Mouse (Mus musculus) olfactory bulb, adult 2 months (tissue): ENCODE results near the gene Ccdc14.

Experiments
- CTCF ChIP-seq: fragments of 200-500 bp; IDR thresholded peaks from 2 replicates; pipeline ENCODE4 v1.5.1; 2012; ENCODE audit warnings: low read depth, mild to moderate bottlenecking, low read length, moderate library complexity; ENCODE audit not compliant: insufficient read depth
- POLR2A ChIP-seq: fragments of 200-500 bp; IDR thresholded peaks from 2 replicates; pipeline ENCODE4 v1.6.1; 2012; ENCODE audit warnings: mild to moderate bottlenecking, low read depth, low read length, moderate library complexity; ENCODE audit not compliant: insufficient read depth

GRCm38 (mm10) chr16:34749536-34749935 lies 59.1 kb downstream of the Ccdc14 start:
- TF ChIP-seq POLR2A (no peak), CTCF (no peak)
